Mouse (Mus musculus) heart, postnatal 0 days (tissue): ENCODE data around the gene Cnih2. TPM values are rescaled to one million over a fixed set of nuclear protein-coding genes. Genes with fewer than 3 reads are reported as not detected.

ENCODE experiments used
- ATAC-seq: fragments of 200-750 bp; cut with Nextera tagmentation; 2 replicates; pipeline ENCODE4 v1.8.0; 2017; ENCODE audit warnings: low read depth, moderate number of reproducible peaks, moderate library complexity; ENCODE audit not compliant: insufficient read depth
- DNase-seq: peaks from one replicate; pipeline ENCODE4 v3.0.0-alpha.2; 2016; ENCODE audit warnings: low spot score
- H3K27ac ChIP-seq: fragments of 300-500 bp; sonication (generic); 2 replicates; pipeline ENCODE4 v1.5.1; 2014; ENCODE audit warnings: low read depth, mild to moderate bottlenecking
- H3K27me3 ChIP-seq: fragments of 300-500 bp; sonication (generic); 2 replicates; pipeline ENCODE4 v1.6.1; 2014; ENCODE audit warnings: low read length, mixed read lengths; ENCODE audit not compliant: control insufficient read depth, insufficient read depth
- H3K36me3 ChIP-seq: fragments of 300-500 bp; sonication (generic); replicated peaks from 2 replicates; pipeline ENCODE4 v1.6.1; 2014; ENCODE audit warnings: low read length, mixed read lengths; ENCODE audit not compliant: control insufficient read depth, insufficient read depth
- H3K4me1 ChIP-seq: fragments of 300-500 bp; sonication (generic); 2 replicates; pipeline ENCODE4 v1.6.1; 2014; ENCODE audit warnings: antibody characterized with exemption; ENCODE audit not compliant: control insufficient read depth, insufficient read depth
- H3K4me2 ChIP-seq: fragments of 300-500 bp; sonication (generic); 2 replicates; pipeline ENCODE4 v1.6.1; 2014; ENCODE audit warnings: low read depth, mild to moderate bottlenecking, low read length, moderate library complexity
- H3K4me3 ChIP-seq: fragments of 300-500 bp; sonication (generic); 2 replicates; pipeline ENCODE4 v1.5.1; 2014; ENCODE audit warnings: low read depth, low read length
- H3K9ac ChIP-seq: fragments of 300-500 bp; sonication (generic); replicated peaks from 2 replicates; pipeline ENCODE4 v1.6.1; 2014; ENCODE audit warnings: low read depth, low read length, mixed read lengths
- H3K9me3 ChIP-seq: fragments of 300-500 bp; sonication (generic); replicated peaks from 2 replicates; pipeline ENCODE4 v1.6.1; 2016; ENCODE audit warnings: low read length; ENCODE audit not compliant: control insufficient read depth
- CTCF ChIP-seq: IDR thresholded peaks from 2 replicates; pipeline ENCODE4 v1.5.1; 2016; ENCODE audit warnings: antibody characterized with exemption, control low read depth, low read depth
- EP300 ChIP-seq: IDR thresholded peaks from 2 replicates; pipeline ENCODE4 v1.6.1; 2016; ENCODE audit warnings: antibody characterized with exemption, low read depth
- WGBS: fragments of 180-500 bp; shearing (Covaris S2); extraction: QIAGEN DNeasy Blood & Tissue Kit; methylation state at CpG from one replicate; pipeline ENCODE4 v1.1.7; 2014; 5-methylcytosine and 5-hydroxymethylcytosine counted together
- polyA plus RNA-seq: library from polyadenylated mRNA; unstranded; fragments of >200 nt; fragmentation: Nextera tagmentation; extraction: Ambion mirVana; gene quantifications from 2 replicates; pipeline ENCODE4 v1.2.1, GENCODE M21; 2015
- total RNA-seq: library from RNA; depleted of rRNA; stranded (reverse); fragments of >200 nt; gene quantifications from 2 replicates; pipeline ENCODE4 v1.2.3, GENCODE M21; 2014; ENCODE audit warnings: low replicate concordance

The Cnih2 gene
- total and polyA plus RNA-seq, 2 experiments from 2014 or later: 1.1 TPM; not detected in 1

- Histone ChIP-seq H3K4me2 (peak within 1 kb of the TSS; percentile 70), H3K4me3 (peak within 1 kb of the TSS; percentile 50), H3K9ac (no peak within 1 kb of the TSS), H3K27ac (no peak within 1 kb of the TSS), H3K27me3 (peaks cover 62% of the 10 kb centered on the region), H3K9me3 (no peaks in the 10 kb centered on the region), H3K36me3 (peaks cover 1% of the 10 kb centered on the region; the same call in 1 of the 2 replicates), H3K4me1 (peaks cover 14% of the 10 kb centered on the region)
- ATAC-seq (no peak), DNase-seq (no peak)
- WGBS: under 1% methylated on average over 49 of the region's 69 CpGs
- no peak for TF ChIP-seq EP300
- TF ChIP-seq CTCF: no peak
Observed at GRCm38 (mm10) chr19:5085145-5085863, 13.0 kb downstream of the Cnih2 start, which contains the start of gene Tmem151a. Gene Tmem151a, minus strand, starts transcription at chr19:5085531.

GRCm38 (mm10) chr19:5084834-5085144 lies 13.5 kb downstream of the Cnih2 start:
- Histone ChIP-seq H3K4me1 (peaks cover 14% of the 10 kb centered on the region), H3K27me3 (peaks cover 65% of the 10 kb centered on the region), H3K9me3 (no peaks in the 10 kb centered on the region), H3K36me3 (no peaks in the 10 kb centered on the region; the same call in 1 of the 2 replicates), H3K9ac (no peak overlapping the region), H3K27ac (no peak overlapping the region), H3K4me2 (peak overlapping the region; percentile 70), H3K4me3 (peak overlapping the region; percentile 50)
- TF ChIP-seq EP300: no peak
- no peak for TF ChIP-seq CTCF
- WGBS: 2% methylated on average over 15 of the region's 15 CpGs
- ATAC-seq (no peak), DNase-seq (no peak)

GRCm38 (mm10) chr19:5083961-5084833 lies 14.1 kb downstream of the Cnih2 start:
- no peak overlapping the region for H3K27ac ChIP-seq
- H3K4me2 ChIP-seq: no peak overlapping the region
- no peak overlapping the region for H3K9ac ChIP-seq
- WGBS: 56% methylated on average over 3 of the region's 3 CpGs
- H3K4me3 ChIP-seq: no peak overlapping the region
- H3K27me3 ChIP-seq: peaks cover 65% of the 10 kb centered on the region
- TF ChIP-seq EP300 (no peak), CTCF (no peak)
- no peak for ATAC-seq
- no peak for DNase-seq
- peaks cover 11% of the 10 kb centered on the region for H3K4me1 ChIP-seq
- no peaks in the 10 kb centered on the region for H3K9me3 ChIP-seq
- H3K36me3 ChIP-seq: no peaks in the 10 kb centered on the region

GRCm38 (mm10) chr19:5082596-5082995 lies 15.7 kb downstream of the Cnih2 start:
- TF ChIP-seq CTCF (no peak), EP300 (no peak)
- Histone ChIP-seq H3K27me3 (peaks cover 65% of the 10 kb centered on the region), H3K36me3 (no peaks in the 10 kb centered on the region), H3K4me3 (no peak overlapping the region), H3K9ac (no peak overlapping the region), H3K9me3 (no peaks in the 10 kb centered on the region), H3K27ac (no peak overlapping the region), H3K4me2 (no peak overlapping the region), H3K4me1 (peaks cover 6% of the 10 kb centered on the region; the same call in 1 of the 2 replicates)
- DNase-seq: no peak
- ATAC-seq: no peak
- WGBS: 68% methylated on average over 24 of the region's 24 CpGs

- H3K9me3 ChIP-seq: no peaks in the 10 kb centered on the region
- TF ChIP-seq CTCF (no peak), EP300 (no peak)
- 65% methylated on average over 18 of the region's 18 CpGs for WGBS
- ATAC-seq: no peak
- DNase-seq: no peak
- H3K4me1 ChIP-seq: no peaks in the 10 kb centered on the region
- H3K36me3 ChIP-seq: no peaks in the 10 kb centered on the region
- H3K4me3 ChIP-seq: no peak overlapping the region
- no peak overlapping the region for H3K4me2 ChIP-seq
- no peak overlapping the region for H3K27ac ChIP-seq
- peaks cover 65% of the 10 kb centered on the region for H3K27me3 ChIP-seq
- H3K9ac ChIP-seq: no peak overlapping the region
Observed at GRCm38 (mm10) chr19:5082005-5082404, 16.3 kb downstream of the Cnih2 start.
